Mouse (Mus musculus) E14TG2a.4 (cell line): ENCODE data around the gene Zfp180.
"Not testable (repeated sequence)": the region's sequence is repeated elsewhere in the genome, so short reads cannot be mapped to it uniquely, and the experiment has no call there.

Source experiments
- H3K27me3 ChIP-seq: 2 replicates; pipeline ENCODE4 v1.6.1; 2014; ENCODE audit warnings: low read length, control low read depth; ENCODE audit not compliant: insufficient read depth
- H3K36me3 ChIP-seq: 2 replicates; pipeline ENCODE4 v1.6.1; 2014; ENCODE audit warnings: low read length, control low read depth; ENCODE audit not compliant: insufficient read depth
- H3K4me1 ChIP-seq: replicated peaks from 2 replicates; pipeline ENCODE4 v1.6.1; 2014; ENCODE audit warnings: low read depth, low read length, control low read depth
- H3K4me3 ChIP-seq: replicated peaks from 2 replicates; pipeline ENCODE4 v1.5.1; 2014; ENCODE audit warnings: mild to moderate bottlenecking, low read length
- H3K9me3 ChIP-seq: 2 replicates; pipeline ENCODE4 v1.6.1; 2014; ENCODE audit warnings: low read length, control low read depth
- CTCF ChIP-seq: conservative IDR thresholded peaks from 2 replicates; pipeline ENCODE4 v1.5.1; 2014; ENCODE audit warnings: low read length
- NANOG ChIP-seq: IDR thresholded peaks from 2 replicates; pipeline ENCODE4 v1.6.1; 2014; ENCODE audit warnings: borderline replicate concordance, low read length, mixed read lengths
- POU5F1 ChIP-seq: IDR thresholded peaks from 2 replicates; pipeline ENCODE4 v1.6.1; 2014; ENCODE audit warnings: low read length, borderline replicate concordance

Zfp180 gene

DNA sequence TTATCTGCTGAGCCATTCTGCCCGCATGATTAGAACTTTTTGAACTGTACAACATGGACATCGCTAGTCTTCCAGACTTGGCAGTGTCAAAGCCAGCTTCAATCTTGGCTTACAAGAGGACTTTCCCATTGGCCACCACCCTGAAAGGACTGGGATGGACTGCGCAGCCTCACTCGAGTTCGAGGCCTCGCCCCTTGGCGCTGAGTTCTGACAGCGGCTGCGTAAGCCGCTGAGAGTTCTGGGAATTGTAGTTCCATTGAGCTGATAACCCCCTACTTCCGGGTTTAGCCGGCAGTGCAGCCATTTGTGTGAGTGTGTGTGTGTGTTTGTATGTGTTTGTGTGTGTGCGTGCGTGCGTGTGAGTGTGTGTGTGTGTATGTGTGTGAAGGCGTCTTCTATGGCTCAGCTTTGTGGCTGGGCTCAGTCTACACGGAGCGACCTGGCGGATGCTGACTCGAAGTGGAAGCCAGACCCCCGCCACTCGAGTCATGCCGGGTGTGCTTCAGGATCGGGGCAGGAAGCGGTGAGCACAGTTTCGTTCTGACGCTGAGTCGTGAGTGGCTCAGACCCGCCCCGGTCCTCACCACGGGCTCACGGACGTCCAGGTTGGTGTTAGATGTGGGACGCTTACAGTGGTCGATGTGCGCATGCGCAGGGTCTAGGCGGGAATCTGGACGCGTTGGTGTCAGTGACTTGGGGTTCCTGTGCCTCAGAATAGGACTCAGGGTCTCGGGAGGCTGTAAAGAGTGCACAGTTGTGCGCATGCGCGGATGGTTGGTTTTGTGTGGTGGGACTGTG, at the start of gene Zfp180:
Zfp180 (plus strand) TSS at position 291 of the 798 bp plus-strand sequence.
- H3K36me3 ChIP-seq, result peaks cover 30% of the 10 kb centered on the region
- no peak for TF ChIP-seq POU5F1
- TF ChIP-seq CTCF, result no peak
- TF ChIP-seq NANOG, result no peak
- peaks cover 52% of the 10 kb centered on the region for H3K4me1 ChIP-seq
- peaks cover 4% of the 10 kb centered on the region for H3K27me3 ChIP-seq
- H3K4me3 ChIP-seq, result peak within 1 kb of the TSS; percentile 97
- 0 out of 2 replicates have a peak, but pooled peaks cover 3% of the 10 kb centered on the region for H3K9me3 ChIP-seq

DNA sequence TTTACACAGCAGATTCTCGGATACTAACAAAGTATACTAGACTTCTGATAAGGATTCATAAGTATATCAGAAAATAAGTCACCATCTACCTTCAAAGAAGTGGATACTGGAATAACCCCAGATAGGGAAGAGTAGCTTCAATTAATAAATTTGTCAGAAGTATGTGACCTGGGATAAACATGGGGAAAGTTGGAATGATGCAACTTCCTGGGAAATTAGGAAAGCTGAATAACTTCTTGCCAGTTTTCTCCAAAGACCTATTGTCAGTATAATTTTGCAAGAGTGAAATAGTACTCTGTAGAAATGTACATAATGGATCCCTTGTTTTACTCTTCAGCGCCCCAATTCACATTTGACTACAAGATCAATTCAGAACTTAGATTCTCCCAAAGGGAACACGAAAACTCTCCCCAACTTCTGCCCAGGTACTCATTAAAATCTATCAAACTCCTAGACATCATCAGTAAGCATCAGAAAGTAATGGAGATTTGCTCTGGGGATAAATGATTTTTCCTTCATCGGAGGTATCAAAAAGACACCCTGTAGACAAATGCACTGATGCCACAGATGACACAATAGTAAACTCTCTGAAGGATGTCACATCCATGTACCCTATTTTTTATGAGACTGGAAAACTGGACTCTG, 28.9 kb upstream of the Zfp180 start, which contains the start of gene Vmn1r183:
Vmn1r183 (plus strand) TSS at position 595 of the 645 bp plus-strand sequence.
- Histone ChIP-seq H3K9me3 (no peaks in the 10 kb centered on the region), H3K4me3 (no peak within 1 kb of the TSS), H3K4me1 (no peaks in the 10 kb centered on the region), H3K36me3 (no peaks in the 10 kb centered on the region), H3K27me3 (no peaks in the 10 kb centered on the region)
- TF ChIP-seq NANOG, result no peak
- no peak for TF ChIP-seq POU5F1
- no peak for TF ChIP-seq CTCF

DNA sequence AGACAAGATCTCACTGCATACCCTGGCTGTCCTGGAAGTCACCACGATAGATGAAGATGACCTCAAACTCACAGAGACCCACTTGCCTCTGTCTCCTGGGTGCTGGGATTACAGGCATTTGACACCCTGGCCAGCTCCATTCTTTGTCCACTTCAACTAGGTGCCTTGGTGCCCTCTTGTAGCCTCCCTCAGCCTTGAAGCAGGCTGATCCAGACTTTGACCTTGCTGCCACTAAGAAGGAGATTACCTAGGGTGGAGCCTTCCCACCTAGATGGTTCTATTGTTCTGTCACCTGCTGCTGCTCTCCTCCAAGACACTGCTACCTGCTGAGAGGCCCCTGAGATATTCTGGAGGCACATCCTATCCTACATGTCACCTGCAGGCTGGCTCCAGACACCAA, 7.3 kb upstream of the Zfp180 start:
- not testable (repeated sequence) for H3K4me1 ChIP-seq, H3K27me3 ChIP-seq, H3K36me3 ChIP-seq, H3K4me3 ChIP-seq, H3K9me3 ChIP-seq

DNA sequence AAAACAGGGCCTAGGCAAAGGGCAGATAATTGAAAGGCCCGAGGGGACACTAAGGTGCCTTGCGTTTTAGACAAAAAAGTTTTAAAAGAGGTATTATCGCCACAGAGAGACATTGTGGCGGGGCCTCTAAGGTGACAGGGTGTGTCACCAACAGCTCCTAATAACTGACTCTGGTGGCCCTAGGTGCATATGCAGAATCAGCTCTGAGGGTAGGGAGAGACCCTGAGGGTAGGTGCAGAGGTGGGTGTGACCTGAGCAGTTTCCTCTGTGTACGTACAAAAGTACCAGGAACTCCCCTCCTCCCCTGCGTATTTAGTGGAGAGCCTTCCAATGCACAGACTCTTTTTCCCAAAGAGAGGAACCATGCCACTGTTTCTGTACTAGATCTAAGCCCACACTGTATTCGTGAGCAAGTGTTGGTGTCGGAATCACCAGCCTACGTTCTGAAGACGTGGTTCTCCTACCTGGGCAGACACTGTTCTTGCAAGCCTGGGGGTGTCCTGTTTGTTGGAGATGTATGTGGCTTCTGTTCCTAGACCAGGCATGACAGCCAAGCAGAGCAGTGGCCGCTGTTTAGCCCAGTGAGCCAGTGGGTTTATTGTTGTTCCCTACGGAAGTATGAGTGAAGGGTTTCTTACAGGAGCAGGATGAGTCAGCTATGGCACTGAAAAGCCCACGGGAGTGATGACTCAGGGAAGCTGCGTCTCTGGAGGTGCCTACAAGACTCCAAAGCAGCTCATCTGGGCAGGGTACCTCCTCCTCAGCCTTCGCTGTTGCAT, 922 bp downstream of the Zfp180 start:
- TF ChIP-seq POU5F1 (no peak), NANOG (no peak), CTCF (no peak)

DNA sequence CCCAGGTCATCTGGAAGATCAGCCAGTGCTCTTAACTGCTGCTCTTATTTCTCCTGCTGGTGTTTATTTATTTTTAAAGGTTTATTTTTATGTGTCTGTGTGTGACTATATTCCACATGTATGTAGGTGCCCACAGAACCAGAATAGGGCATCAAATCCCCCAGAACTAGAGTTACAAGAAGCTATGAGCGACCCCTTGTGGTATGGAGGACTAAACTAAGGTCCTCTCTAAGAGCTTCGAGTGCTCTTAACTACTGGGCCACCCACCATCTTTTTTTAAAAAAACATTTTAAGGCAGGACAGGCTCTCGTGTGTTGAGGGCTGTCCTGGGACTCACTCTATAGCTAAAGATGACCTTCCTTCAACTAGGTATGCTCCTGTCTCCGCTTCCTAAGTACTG, 5.1 kb downstream of the Zfp180 start:
- H3K36me3 ChIP-seq, result peaks cover 36% of the 10 kb centered on the region
- H3K4me1 ChIP-seq, result peaks cover 55% of the 10 kb centered on the region
- TF ChIP-seq POU5F1, result no peak
- no peak for TF ChIP-seq NANOG
- no peak for TF ChIP-seq CTCF
- no peaks in the 10 kb centered on the region for H3K27me3 ChIP-seq
- H3K4me3 ChIP-seq, result peak overlapping the region; percentile 82
- 0 out of 2 replicates have a peak, but pooled peaks cover 2% of the 10 kb centered on the region for H3K9me3 ChIP-seq

More for the DNA sequence above, 922 bp downstream of the Zfp180 start:
- 0 out of 2 replicates have a peak, but pooled peaks cover 3% of the 10 kb centered on the region for H3K9me3 ChIP-seq
- peaks cover 56% of the 10 kb centered on the region for H3K4me1 ChIP-seq
- peaks cover 30% of the 10 kb centered on the region for H3K36me3 ChIP-seq
- H3K27me3 ChIP-seq, result peaks cover 4% of the 10 kb centered on the region
- peak overlapping the region; percentile 97 for H3K4me3 ChIP-seq

DNA sequence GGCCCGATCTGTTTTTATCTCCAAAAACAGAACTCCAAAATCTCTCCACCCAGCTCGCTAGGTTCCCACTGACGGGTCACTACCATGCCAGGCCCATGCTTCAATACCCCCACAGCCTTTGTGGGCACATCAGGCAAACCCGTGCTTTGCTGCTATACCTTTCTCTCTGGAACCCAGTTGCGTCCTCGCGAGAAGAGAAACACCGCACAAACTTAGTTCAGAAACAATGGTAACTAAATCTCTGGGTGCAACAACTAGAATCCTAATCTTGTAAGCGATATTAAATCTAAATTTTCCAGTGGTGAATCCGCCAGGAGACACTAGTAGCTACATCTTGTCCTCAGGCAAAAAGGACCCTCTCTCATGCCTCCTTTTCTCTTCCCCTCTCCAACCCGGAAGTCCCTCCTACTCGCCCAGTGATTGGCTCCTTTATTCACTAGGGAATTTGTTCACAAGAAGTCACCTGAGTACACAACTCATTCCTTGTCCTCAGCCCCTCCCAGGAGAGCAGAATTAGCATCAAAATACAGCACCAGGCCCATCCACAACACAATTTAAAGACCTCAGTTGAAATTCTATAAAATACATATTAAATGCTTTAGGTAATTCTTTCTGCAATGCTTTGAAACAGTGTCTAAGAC, 5.9 kb downstream of the Zfp180 start:
- Histone ChIP-seq H3K36me3 (peaks cover 36% of the 10 kb centered on the region), H3K9me3 (peaks cover 3% of the 10 kb centered on the region; the same call in 1 of the 2 replicates), H3K4me1 (peaks cover 51% of the 10 kb centered on the region), H3K27me3 (no peaks in the 10 kb centered on the region), H3K4me3 (peak overlapping the region; percentile 82)
- TF ChIP-seq POU5F1, result no peak
- TF ChIP-seq CTCF, result no peak
- TF ChIP-seq NANOG, result no peak

DNA sequence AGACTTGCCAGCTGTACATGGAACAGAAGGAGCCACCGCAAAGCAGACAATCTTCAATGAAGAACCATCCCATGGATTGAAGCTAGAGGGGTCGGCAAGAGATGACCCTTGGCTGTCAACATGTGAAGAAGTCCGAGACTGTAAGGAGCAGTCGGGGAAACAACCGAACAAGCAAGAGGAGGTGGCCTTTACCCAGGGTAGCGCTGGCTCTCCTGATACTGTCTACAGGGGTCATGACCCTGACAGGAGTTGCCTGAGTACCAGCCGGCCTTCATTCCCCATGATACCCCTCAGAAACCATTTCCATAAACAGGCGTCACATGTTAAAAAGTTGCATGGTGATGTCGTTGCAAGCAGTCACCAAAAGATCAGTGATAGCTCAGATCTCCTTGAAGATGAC, 22.7 kb downstream of the Zfp180 start:
- TF ChIP-seq POU5F1 (no peak), CTCF (no peak), NANOG (no peak)
- Histone ChIP-seq H3K36me3 (peaks cover 92% of the 10 kb centered on the region), H3K9me3 (peaks cover 64% of the 10 kb centered on the region), H3K4me3 (no peak overlapping the region), H3K27me3 (no peaks in the 10 kb centered on the region), H3K4me1 (no peaks in the 10 kb centered on the region)

DNA sequence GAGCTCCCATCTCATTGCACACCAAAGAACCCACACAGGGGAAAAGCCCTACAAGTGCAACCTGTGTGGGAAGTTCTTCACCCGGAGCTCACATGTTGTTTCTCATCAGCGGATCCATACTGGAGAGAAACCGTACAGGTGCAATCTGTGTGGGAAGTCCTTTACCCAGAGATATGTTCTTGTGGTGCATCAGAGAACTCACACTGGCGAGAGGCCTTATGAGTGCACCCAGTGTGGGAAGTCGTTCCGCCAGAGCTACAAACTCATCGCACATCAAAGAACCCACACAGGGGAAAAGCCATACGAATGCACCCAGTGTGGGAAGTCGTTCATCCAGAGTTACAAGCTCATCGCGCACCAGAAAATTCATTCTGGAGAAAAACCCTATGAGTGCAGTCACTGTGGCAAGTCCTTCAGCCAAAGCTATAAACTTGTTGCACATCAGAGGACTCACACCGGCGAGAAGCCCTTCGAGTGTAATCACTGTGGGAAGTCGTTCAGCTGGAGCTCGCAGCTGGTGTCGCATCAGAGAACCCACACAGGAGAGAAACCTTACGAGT, 23.5 kb downstream of the Zfp180 start:
- TF ChIP-seq CTCF, result no peak
- TF ChIP-seq POU5F1, result no peak
- no peak for TF ChIP-seq NANOG
- Histone ChIP-seq H3K9me3 (peaks cover 60% of the 10 kb centered on the region), H3K36me3 (peaks cover 84% of the 10 kb centered on the region), H3K4me3 (no peak overlapping the region), H3K27me3 (no peaks in the 10 kb centered on the region), H3K4me1 (no peaks in the 10 kb centered on the region)
